Mouse (Mus musculus) MEL (cell line): ENCODE results near the gene Selenow. TPM values are rescaled to one million over a fixed set of nuclear protein-coding genes. Genes with fewer than 3 reads are reported as not detected.
A peak's percentile ranks its signal among the peaks of the same experiment; 100 is the strongest.

Source experiments
- DNase-seq: peaks from one replicate; pipeline ENCODE4 v3.0.0; 2011; ENCODE audit warnings: low read depth, low spot score
- H3K27ac ChIP-seq: 2 replicates; pipeline ENCODE4 v1.5.1; 2012; ENCODE audit warnings: low read depth, mild to moderate bottlenecking, control low read depth, low read length, moderate library complexity; ENCODE audit not compliant: control insufficient read depth
- H3K27me3 ChIP-seq, 2 experiments: fragments of 150-350 bp in 1 of 2; sonication (generic) in 1 of 2; 2 replicates each; pipeline ENCODE4 v1.6.1; 2012; ENCODE audit warnings: low read length in 2 of 2, mild to moderate bottlenecking in 2 of 2, improper control_type of control experiment in 1 of 2, moderate library complexity in 1 of 2; ENCODE audit not compliant: insufficient read depth in 2 of 2, control insufficient read depth in 1 of 2
- H3K36me3 ChIP-seq, 2 experiments: 2 replicates each; pipeline ENCODE4 v1.6.1; 2012 to 2014; ENCODE audit warnings: low read length in 2 of 2, improper control_type of control experiment in 1 of 2, inconsistent platforms in 1 of 2, mild to moderate bottlenecking in 1 of 2; ENCODE audit not compliant: insufficient read depth in 2 of 2, control insufficient read depth in 1 of 2
- H3K4me1 ChIP-seq, 2 experiments: fragments of 150-350 bp in 1 of 2; sonication (generic) in 1 of 2; 2 replicates each; pipeline ENCODE4 v1.6.1; 2012; ENCODE audit warnings: low read length in 2 of 2, improper control_type of control experiment in 1 of 2, mild to moderate bottlenecking in 1 of 2; ENCODE audit not compliant: insufficient read depth in 2 of 2, control insufficient read depth in 1 of 2
- H3K4me3 ChIP-seq, 2 experiments: fragments of 150-350 bp in 1 of 2; sonication (generic) in 1 of 2; 2 replicates each; pipeline ENCODE4 v1.5.1; 2012; ENCODE audit warnings: low read depth in 2 of 2, low read length in 2 of 2, mild to moderate bottlenecking in 2 of 2, moderate library complexity in 2 of 2, control low read depth in 1 of 2, improper control_type of control experiment in 1 of 2; ENCODE audit not compliant: control insufficient read depth in 1 of 2, insufficient read depth in 1 of 2
- H3K79me2 ChIP-seq: 2 replicates; pipeline ENCODE4 v1.6.1; 2012; ENCODE audit warnings: mild to moderate bottlenecking, low read length, moderate library complexity; ENCODE audit not compliant: control insufficient read depth, poor library complexity, insufficient read depth
- H3K9ac ChIP-seq: 2 replicates; pipeline ENCODE4 v1.6.1; 2012; ENCODE audit warnings: low read depth, mild to moderate bottlenecking, control low read depth, low read length, moderate library complexity; ENCODE audit not compliant: control insufficient read depth, poor library complexity, severe bottlenecking
- H3K9me3 ChIP-seq: fragments of 150-350 bp; sonication (generic); replicated peaks from 2 replicates; pipeline ENCODE4 v1.6.1; 2012; ENCODE audit warnings: mild to moderate bottlenecking, low read length, improper control_type of control experiment, moderate library complexity; ENCODE audit not compliant: insufficient read depth
- BHLHE40 ChIP-seq: IDR thresholded peaks from 2 replicates; pipeline ENCODE4 v1.6.1; 2012; ENCODE audit warnings: low read depth, mild to moderate bottlenecking, inconsistent platforms, low read length, improper control_type of control experiment, borderline replicate concordance
- CHD2 ChIP-seq: IDR thresholded peaks from 2 replicates; pipeline ENCODE4 v1.6.1; 2011; ENCODE audit warnings: low read length, improper control_type of control experiment
- CTCF ChIP-seq, 3 experiments: IDR thresholded peaks in 2 of 3; conservative IDR thresholded peaks in 1 of 3; 2 replicates each; pipeline ENCODE4 v1.5.1; 2011 to 2012; ENCODE audit warnings: low read length in 3 of 3, low read depth in 2 of 3, mild to moderate bottlenecking in 2 of 3, improper control_type of control experiment in 1 of 3, inconsistent platforms in 1 of 3, mixed read lengths in 1 of 3, moderate library complexity in 1 of 3; ENCODE audit not compliant: control insufficient read depth in 1 of 3, insufficient read depth in 1 of 3, poor library complexity in 1 of 3, severe bottlenecking in 1 of 3
- E2F4 ChIP-seq: IDR thresholded peaks from 2 replicates; pipeline ENCODE4 v1.6.1; 2011; ENCODE audit warnings: low read depth, low read length, improper control_type of control experiment, borderline replicate concordance
- ELF1 ChIP-seq: IDR thresholded peaks from 2 replicates; pipeline ENCODE4 v1.6.1; 2014; ENCODE audit warnings: low read depth, mild to moderate bottlenecking, inconsistent platforms, low read length, improper control_type of control experiment, moderate library complexity
- EP300 ChIP-seq, 2 experiments: IDR thresholded peaks; 2 replicates each; pipeline ENCODE4 v1.6.1; 2011; ENCODE audit warnings: improper control_type of control experiment in 2 of 2, low read length in 2 of 2, low read depth in 1 of 2, mild to moderate bottlenecking in 1 of 2
- GABPA ChIP-seq: IDR thresholded peaks from 2 replicates; pipeline ENCODE4 v1.6.1; 2012; ENCODE audit warnings: low read depth, mild to moderate bottlenecking, inconsistent platforms, low read length, improper control_type of control experiment, moderate library complexity
- GATA1 ChIP-seq: IDR thresholded peaks from 2 replicates; pipeline ENCODE4 v1.6.1; 2011; ENCODE audit warnings: low read depth, low read length, improper control_type of control experiment
- JUND ChIP-seq: IDR thresholded peaks from 2 replicates; pipeline ENCODE4 v1.6.1; 2011; ENCODE audit warnings: low read depth, mild to moderate bottlenecking, improper control_type of control experiment, low read length
- KAT2A ChIP-seq: conservative IDR thresholded peaks from 2 replicates; pipeline ENCODE4 v1.6.1; 2012; ENCODE audit warnings: low read depth, low read length, improper control_type of control experiment, inconsistent platforms
- MAX ChIP-seq: IDR thresholded peaks from 2 replicates; pipeline ENCODE4 v1.6.1; 2011; ENCODE audit warnings: low read length, improper control_type of control experiment
- MAZ ChIP-seq: IDR thresholded peaks from 2 replicates; pipeline ENCODE4 v1.6.1; 2012; ENCODE audit warnings: low read depth, mild to moderate bottlenecking, inconsistent platforms, low read length, improper control_type of control experiment
- MEF2A ChIP-seq: IDR thresholded peaks from 2 replicates; pipeline ENCODE4 v1.6.1; 2014; ENCODE audit warnings: low read depth, mild to moderate bottlenecking, inconsistent platforms, low read length, improper control_type of control experiment; ENCODE audit not compliant: poor library complexity, insufficient replicate concordance, severe bottlenecking; ENCODE audit errors: extremely low read depth
- MYB ChIP-seq: IDR thresholded peaks from 2 replicates; pipeline ENCODE4 v1.6.1; 2011; ENCODE audit warnings: mild to moderate bottlenecking, low read depth, low read length, improper control_type of control experiment
- MYC ChIP-seq: IDR thresholded peaks from 2 replicates; pipeline ENCODE4 v1.6.1; 2011; ENCODE audit warnings: low read depth, mild to moderate bottlenecking, low read length, improper control_type of control experiment, moderate library complexity
- NELFE ChIP-seq: IDR thresholded peaks from 2 replicates; pipeline ENCODE4 v1.6.1; 2011; ENCODE audit warnings: low read depth, low read length, improper control_type of control experiment
- NRF1 ChIP-seq: IDR thresholded peaks from 2 replicates; pipeline ENCODE4 v1.6.1; 2014; ENCODE audit warnings: low read depth, mild to moderate bottlenecking, inconsistent platforms, low read length, improper control_type of control experiment, moderate library complexity; ENCODE audit not compliant: poor library complexity, insufficient read depth, severe bottlenecking
- POLR2A ChIP-seq, 2 experiments: IDR thresholded peaks; 2 replicates each; pipeline ENCODE4 v1.6.1; 2011 to 2012; ENCODE audit warnings: low read length in 2 of 2, mild to moderate bottlenecking in 2 of 2, control low read depth in 1 of 2, improper control_type of control experiment in 1 of 2, low read depth in 1 of 2, moderate library complexity in 1 of 2; ENCODE audit not compliant: control insufficient read depth in 1 of 2, insufficient read depth in 1 of 2, poor library complexity in 1 of 2
- POLR2AphosphoS2 ChIP-seq: IDR thresholded peaks from 2 replicates; pipeline ENCODE4 v1.6.1; 2011; ENCODE audit warnings: low read length, improper control_type of control experiment
- RAD21 ChIP-seq: IDR thresholded peaks from 2 replicates; pipeline ENCODE4 v1.6.1; 2011; ENCODE audit warnings: mild to moderate bottlenecking, low read depth, low read length, improper control_type of control experiment
- RCOR1 ChIP-seq: IDR thresholded peaks from 2 replicates; pipeline ENCODE4 v1.6.1; 2012; ENCODE audit warnings: low read depth, mild to moderate bottlenecking, inconsistent platforms, low read length, improper control_type of control experiment
- SIN3A ChIP-seq: IDR thresholded peaks from 2 replicates; pipeline ENCODE4 v1.6.1; 2012; ENCODE audit warnings: low read length, improper control_type of control experiment, inconsistent platforms
- SMC3 ChIP-seq: IDR thresholded peaks from 2 replicates; pipeline ENCODE4 v1.6.1; 2011; ENCODE audit warnings: low read depth, low read length, improper control_type of control experiment
- TAL1 ChIP-seq: IDR thresholded peaks from 2 replicates; pipeline ENCODE4 v1.6.1; 2012; ENCODE audit warnings: mild to moderate bottlenecking, inconsistent platforms, low read length, moderate library complexity, mixed read lengths
- TBP ChIP-seq: IDR thresholded peaks from 2 replicates; pipeline ENCODE4 v1.8.0; 2011; ENCODE audit warnings: low read depth, low read length, improper control_type of control experiment
- TCF12 ChIP-seq: IDR thresholded peaks from 2 replicates; pipeline ENCODE4 v1.6.1; 2014; ENCODE audit warnings: low read depth, mild to moderate bottlenecking, inconsistent platforms, low read length, improper control_type of control experiment, moderate library complexity
- UBTF ChIP-seq: IDR thresholded peaks from 2 replicates; pipeline ENCODE4 v1.6.1; 2012; ENCODE audit warnings: low read depth, mild to moderate bottlenecking, inconsistent platforms, low read length, improper control_type of control experiment, moderate library complexity, borderline replicate concordance; ENCODE audit not compliant: insufficient read depth
- USF1 ChIP-seq: IDR thresholded peaks from 2 replicates; pipeline ENCODE4 v1.6.1; 2014; ENCODE audit warnings: low read depth, mild to moderate bottlenecking, inconsistent platforms, low read length, improper control_type of control experiment, moderate library complexity
- USF2 ChIP-seq, 2 experiments: IDR thresholded peaks; 2 replicates each; pipeline ENCODE4 v1.6.1; 2011 to 2012; ENCODE audit warnings: improper control_type of control experiment in 2 of 2, low read length in 2 of 2, borderline replicate concordance in 1 of 2, inconsistent platforms in 1 of 2, low read depth in 1 of 2, mild to moderate bottlenecking in 1 of 2; ENCODE audit not compliant: insufficient read depth in 1 of 2
- ZC3H11A ChIP-seq: IDR thresholded peaks from 2 replicates; pipeline ENCODE4 v1.6.1; 2012; ENCODE audit warnings: low read depth, mild to moderate bottlenecking, inconsistent platforms, low read length, improper control_type of control experiment
- ZKSCAN1 ChIP-seq: IDR thresholded peaks from 2 replicates; pipeline ENCODE4 v1.6.1; 2012; ENCODE audit warnings: low read depth, mild to moderate bottlenecking, inconsistent platforms, low read length, improper control_type of control experiment, moderate library complexity
- ZMIZ1 ChIP-seq: IDR thresholded peaks from 2 replicates; pipeline ENCODE4 v1.6.1; 2012; ENCODE audit warnings: low read depth, mild to moderate bottlenecking, inconsistent platforms, low read length, improper control_type of control experiment, moderate library complexity
- ZNF384 ChIP-seq: IDR thresholded peaks from 2 replicates; pipeline ENCODE4 v1.6.1; 2012; ENCODE audit warnings: low read depth, mild to moderate bottlenecking, inconsistent platforms, low read length, improper control_type of control experiment
- polyA plus RNA-seq, 2 experiments: library from polyadenylated mRNA; stranded (reverse) in 1 of 2; unstranded in 1 of 2; fragments of >175 nt in 1 of 2; fragments of >200 nt in 1 of 2; gene quantifications; 2 replicates each; pipeline versions ENCODE4 v1.2.1 to v1.2.4; 2012; ENCODE audit warnings: low replicate concordance in 2 of 2, low read depth in 1 of 2; ENCODE audit not compliant: insufficient read length in 2 of 2, insufficient read depth in 1 of 2, missing spikeins in 1 of 2
- total RNA-seq: library from RNA; depleted of rRNA; stranded (reverse); fragments of 300-350 nt; gene quantifications from 2 replicates; pipeline ENCODE4 v1.2.3, GENCODE M21; 2012

The Selenow gene
- total and polyA plus RNA-seq, 3 experiments, result 13.1 to 71.2 TPM; not detected in 1

GRCm38 (mm10) chr7:15930543-15930942 is 8.3 kb upstream of the Selenow start:
- Histone ChIP-seq H3K79me2 (no peaks in the 10 kb centered on the region), H3K9ac (no peak overlapping the region), H3K36me3 (peaks cover 0 to 2% of the 10 kb centered on the region in 2 experiments; a peak in 1 of 4 replicates), H3K27me3 (no peaks in the 10 kb centered on the region), H3K4me3 (no peak overlapping the region), H3K4me1 (peaks cover 0 to 5% of the 10 kb centered on the region in 2 experiments; a peak in 2 of 4 replicates), H3K27ac (no peak overlapping the region), H3K9me3 (no peaks in the 10 kb centered on the region)
- DNase-seq, result peak; percentile 71
- TF ChIP-seq SIN3A, result no peak
- no peak for TF ChIP-seq NELFE
- peak; percentile 50 for TF ChIP-seq SMC3
- no peak for TF ChIP-seq ZMIZ1
- no peak for TF ChIP-seq MAZ
- TF ChIP-seq TCF12, result no peak
- no peak for TF ChIP-seq ZNF384
- no peak for TF ChIP-seq POLR2AphosphoS2
- TF ChIP-seq USF2 (IDR thresholded peaks at IDR 0.05; ENCODE audit: borderline replicate concordance in 1 of 2, insufficient read depth in 1 of 2, low read depth in 1 of 2, low read length in 2 of 2), result no peak
- TF ChIP-seq EP300 (IDR thresholded peaks at IDR 0.05; ENCODE audit: low read depth in 1 of 2, low read length in 2 of 2), result no peak
- TF ChIP-seq UBTF, result no peak
- no peak for TF ChIP-seq CHD2
- TF ChIP-seq ZKSCAN1, result no peak
- no peak for TF ChIP-seq TAL1
- TF ChIP-seq RCOR1, result no peak
- peak; percentile 43 to 72 (median 61) for TF ChIP-seq CTCF (IDR thresholded peaks at IDR 0.05 in 2 of 3, conservative IDR thresholded peaks at IDR 0.05 in 1 of 3; ENCODE audit: control insufficient read depth in 1 of 3, insufficient read depth in 1 of 3, low read depth in 2 of 3, low read length in 3 of 3, poor library complexity in 1 of 3, severe bottlenecking in 1 of 3)
- TF ChIP-seq NRF1, result no peak
- TF ChIP-seq ELF1, result no peak
- TF ChIP-seq GATA1, result no peak
- peak; percentile 73 for TF ChIP-seq RAD21
- peak; percentile 82 for TF ChIP-seq USF1
- no peak for TF ChIP-seq MYC
- TF ChIP-seq TBP, result no peak
- TF ChIP-seq BHLHE40, result no peak
- TF ChIP-seq ZC3H11A, result peak; percentile 32; the same call in 1 of the 2 replicates
- no peak for TF ChIP-seq JUND
- TF ChIP-seq GABPA, result no peak
- no peak for TF ChIP-seq POLR2A (IDR thresholded peaks at IDR 0.05; ENCODE audit: control insufficient read depth in 1 of 2, insufficient read depth in 1 of 2, low read depth in 1 of 2, low read length in 2 of 2, poor library complexity in 1 of 2)
- TF ChIP-seq MEF2A, result no peak
- TF ChIP-seq KAT2A, result no peak
- no peak for TF ChIP-seq MYB
- TF ChIP-seq E2F4, result no peak
- TF ChIP-seq MAX, result no peak
